In genomic region chr7:142398052-142398451, GRCm38 (mm10) we compare ENCODE assay signal across 10 mouse cellular contexts. TPM values are rescaled to one million over a fixed set of nuclear protein-coding genes. Genes with fewer than 3 reads are reported as not detected.
DNase-seq lines count a peak whose midpoint lies in the region; ATAC-seq and TF ChIP-seq lines count a peak whose summit lies in the region.
"Had no signal": no experiment of that assay in that cellular context is flagged by ENCODE, and none has a peak within 500 bp of the region (broad histone marks: within the 10 kb centered on the region; RNA-seq: fewer than 3 reads in every experiment).

No protein-coding gene starts in this region.

- 38% methylated on average over 2 of the region's 2 CpGs for WGBS in lung, embryonic 14.5 days
- 47% methylated on average over 2 of the region's 2 CpGs for WGBS in liver, embryonic 11.5 days
- 57% methylated on average over 2 of the region's 2 CpGs for WGBS in stomach, postnatal 0 days
- WGBS in hindbrain, embryonic 10.5 days: 66% methylated on average over 2 of the region's 2 CpGs

- H3K4me3 ChIP-seq in lung, embryonic 14.5 days (ENCODE audit: low read depth, low read length): no peak overlapping the region
- H3K4me3 ChIP-seq in liver, embryonic 11.5 days (ENCODE audit: low read depth, low read length): no peak overlapping the region
- no peak overlapping the region for H3K4me3 ChIP-seq in stomach, postnatal 0 days (ENCODE audit: low read depth, low read length)
- H3K4me3 ChIP-seq in hindbrain, embryonic 10.5 days: no peak overlapping the region

- no peak overlapping the region for H3K9ac ChIP-seq in lung, embryonic 14.5 days
- H3K9ac ChIP-seq in liver, embryonic 11.5 days (ENCODE audit: low read depth, low read length): no peak overlapping the region
- H3K9ac ChIP-seq in stomach, postnatal 0 days (ENCODE audit: low read length): no peak overlapping the region

- TF ChIP-seq CTCF in lung, embryonic 14.5 days (IDR thresholded peaks at IDR 0.05; ENCODE audit: low read depth): no peak
- no peak for TF ChIP-seq CTCF in stomach, postnatal 0 days (IDR thresholded peaks at IDR 0.05; ENCODE audit: low read depth)

- no peaks in the 10 kb centered on the region for H3K27me3 ChIP-seq in lung, embryonic 14.5 days (ENCODE audit: insufficient read depth, low read length)
- no peaks in the 10 kb centered on the region for H3K27me3 ChIP-seq in liver, embryonic 11.5 days (replicated peaks; ENCODE audit: control insufficient read depth, insufficient read depth, low read length)
- no peaks in the 10 kb centered on the region for H3K27me3 ChIP-seq in stomach, postnatal 0 days (ENCODE audit: control insufficient read depth, insufficient read depth, low read length)
- H3K27me3 ChIP-seq in hindbrain, embryonic 10.5 days (ENCODE audit: insufficient read depth, poor library complexity, severe bottlenecking): 0 out of 2 replicates have a peak, but pooled peaks cover 3% of the 10 kb centered on the region

- H3K4me1 ChIP-seq in lung, embryonic 14.5 days (ENCODE audit: insufficient read depth): no peaks in the 10 kb centered on the region
- peaks cover 36% of the 10 kb centered on the region for H3K4me1 ChIP-seq in liver, embryonic 11.5 days (replicated peaks; ENCODE audit: control insufficient read depth, insufficient read depth, low read length)
- H3K4me1 ChIP-seq in stomach, postnatal 0 days (replicated peaks; ENCODE audit: control insufficient read depth, insufficient read depth): no peaks in the 10 kb centered on the region
- H3K4me1 ChIP-seq in hindbrain, embryonic 10.5 days (replicated peaks): peaks cover 15% of the 10 kb centered on the region; the same call in 1 of the 2 replicates

- no peak for TF ChIP-seq EP300 in stomach, postnatal 0 days (optimal IDR thresholded peaks at IDR 0.05)

- no peak overlapping the region for H3K27ac ChIP-seq in lung, embryonic 14.5 days (ENCODE audit: low read depth)
- H3K27ac ChIP-seq in liver, embryonic 11.5 days (ENCODE audit: low read depth, low read length): 0 out of 2 replicates have a peak overlapping the region, but pooled peaks have one; percentile 9
- H3K27ac ChIP-seq in stomach, postnatal 0 days (replicated peaks): peak overlapping the region; percentile 49; the same call in 1 of the 2 replicates
- H3K27ac ChIP-seq in hindbrain, embryonic 10.5 days: no peak overlapping the region

- H3K9me3 ChIP-seq in lung, embryonic 14.5 days (ENCODE audit: low read depth, low read length): no peaks in the 10 kb centered on the region
- no peaks in the 10 kb centered on the region for H3K9me3 ChIP-seq in liver, embryonic 11.5 days (ENCODE audit: control insufficient read depth, low read length)
- H3K9me3 ChIP-seq in stomach, postnatal 0 days (ENCODE audit: control insufficient read depth, low read length): no peaks in the 10 kb centered on the region
- no peaks in the 10 kb centered on the region for H3K9me3 ChIP-seq in hindbrain, embryonic 10.5 days

- no peaks in the 10 kb centered on the region for H3K36me3 ChIP-seq in lung, embryonic 14.5 days (ENCODE audit: insufficient read depth)
- no peaks in the 10 kb centered on the region for H3K36me3 ChIP-seq in liver, embryonic 11.5 days (ENCODE audit: control insufficient read depth, insufficient read depth, low read length)
- H3K36me3 ChIP-seq in stomach, postnatal 0 days (ENCODE audit: control insufficient read depth, insufficient read depth, low read length): no peaks in the 10 kb centered on the region
- no peaks in the 10 kb centered on the region for H3K36me3 ChIP-seq in hindbrain, embryonic 10.5 days

- no peak overlapping the region for H3K4me2 ChIP-seq in lung, embryonic 14.5 days
- no peak overlapping the region for H3K4me2 ChIP-seq in liver, embryonic 11.5 days
- H3K4me2 ChIP-seq in stomach, postnatal 0 days (replicated peaks; ENCODE audit: low read depth): no peak overlapping the region

- peak; percentile 44 to 75 for DNase-seq in adrenal gland, adult (ENCODE audit: inconsistent age in 2 of 2, low spot score in 1 of 2)
- no peak for DNase-seq in adrenal gland, postnatal 10 days
- DNase-seq in lung, embryonic 14.5 days: peak; percentile 25
- DNase-seq in lung, postnatal 14 days: no peak
- DNase-seq in liver, embryonic 11.5 days (ENCODE audit: low spot score): no peak
- DNase-seq in stomach, postnatal 0 days (ENCODE audit: low spot score): no peak
- DNase-seq in thymus, postnatal 10 days (ENCODE audit: low spot score in 2 of 2): no peak
- DNase-seq in hindbrain, embryonic 10.5 days (ENCODE audit: low spot score): no peak
- DNase-seq: right cerebral cortex, postnatal 14 days had no signal

- no peak for ATAC-seq in lung, embryonic 14.5 days (ENCODE audit: insufficient read depth)
- ATAC-seq in liver, embryonic 11.5 days (replicated peaks; ENCODE audit: low FRiP score): no peak
- ATAC-seq in stomach, postnatal 0 days (ENCODE audit: low FRiP score, low TSS enrichment): no peak; the same call in 1 of the 2 replicates

RNA-seq across cellular contexts. Expression of gene Ctsd, which starts 10.2 kb away (rescaled TPM):
- total RNA-seq in adrenal gland, postnatal 10 days (2021): 100 to 1,000 TPM; 603 to 610 TPM
- polyA plus RNA-seq in lung, embryonic 14.5 days (2014; fragmentation: Nextera tagmentation; extraction: Ambion mirVana): 239 and 240 TPM in 2 replicates
- polyA plus RNA-seq in liver, embryonic 11.5 days (2014; fragmentation: Nextera tagmentation; extraction: Ambion mirVana): 316 and 340 TPM in 2 replicates
- 798 and 841 TPM in 2 replicates for polyA plus RNA-seq in stomach, postnatal 0 days (2015; fragmentation: Nextera tagmentation; extraction: Ambion mirVana)
- 159 and 198 TPM in 2 replicates for polyA plus RNA-seq in hindbrain, embryonic 10.5 days (2016; fragmentation: Nextera tagmentation; extraction: Ambion mirVana)

RNA-seq across cellular contexts. Expression of gene Gm49369, which starts 15.6 kb away (rescaled TPM):
- total RNA-seq in adrenal gland, postnatal 10 days (2021): 1 to 10 TPM in 1 of 2 experiments, under 1 TPM in 1; 0.73 to 3.7 TPM
- polyA plus RNA-seq in lung, embryonic 14.5 days (2014; fragmentation: Nextera tagmentation; extraction: Ambion mirVana): 3.0 TPM in 1 of 2 replicates, not detected in the other
- polyA plus RNA-seq in liver, embryonic 11.5 days (2014; fragmentation: Nextera tagmentation; extraction: Ambion mirVana): not detected in 2 replicates
- polyA plus RNA-seq in stomach, postnatal 0 days (2015; fragmentation: Nextera tagmentation; extraction: Ambion mirVana): 0.80 and 0.81 TPM in 2 replicates
- polyA plus RNA-seq in hindbrain, embryonic 10.5 days (2016; fragmentation: Nextera tagmentation; extraction: Ambion mirVana): 1.5 TPM in 1 of 2 replicates, not detected in the other
- polyA plus RNA-seq: hindbrain, embryonic 11.5 days had no signal

RNA-seq across cellular contexts. Expression of gene Ifitm10, which starts 24.5 kb away (rescaled TPM):
- total RNA-seq in adrenal gland, postnatal 10 days (2021): 1 to 10 TPM; 3.5 to 3.6 TPM
- 3.4 and 4.0 TPM in 2 replicates for polyA plus RNA-seq in lung, embryonic 14.5 days (2014; fragmentation: Nextera tagmentation; extraction: Ambion mirVana)
- 1.8 and 2.4 TPM in 2 replicates for polyA plus RNA-seq in liver, embryonic 11.5 days (2014; fragmentation: Nextera tagmentation; extraction: Ambion mirVana)
- 9.9 and 12.0 TPM in 2 replicates for polyA plus RNA-seq in stomach, postnatal 0 days (2015; fragmentation: Nextera tagmentation; extraction: Ambion mirVana)
- 0.63 and 1.1 TPM in 2 replicates for polyA plus RNA-seq in hindbrain, embryonic 10.5 days (2016; fragmentation: Nextera tagmentation; extraction: Ambion mirVana)

RNA-seq across cellular contexts. Expression of gene Syt8, which starts 36.6 kb away (rescaled TPM):
- total RNA-seq in adrenal gland, postnatal 10 days (2021): not detected
- not detected in 2 replicates for polyA plus RNA-seq in lung, embryonic 14.5 days (2014; fragmentation: Nextera tagmentation; extraction: Ambion mirVana)
- 0.41 and 0.42 TPM in 2 replicates for polyA plus RNA-seq in liver, embryonic 11.5 days (2014; fragmentation: Nextera tagmentation; extraction: Ambion mirVana)
- polyA plus RNA-seq in stomach, postnatal 0 days (2015; fragmentation: Nextera tagmentation; extraction: Ambion mirVana): 70.7 and 78.9 TPM in 2 replicates
- polyA plus RNA-seq in hindbrain, embryonic 10.5 days (2016; fragmentation: Nextera tagmentation; extraction: Ambion mirVana): not detected in 2 replicates
- polyA plus RNA-seq: hindbrain, embryonic 11.5 days had no signal

RNA-seq across cellular contexts. Expression of gene Tnni2, which starts 43.6 kb away (rescaled TPM):
- 100 to 1,000 TPM; 196 to 793 TPM for total RNA-seq in adrenal gland, postnatal 10 days (2021)
- polyA plus RNA-seq in lung, embryonic 14.5 days (2014; fragmentation: Nextera tagmentation; extraction: Ambion mirVana): 0.86 and 1.6 TPM in 2 replicates
- 1.9 and 3.7 TPM in 2 replicates for polyA plus RNA-seq in liver, embryonic 11.5 days (2014; fragmentation: Nextera tagmentation; extraction: Ambion mirVana)
- 19.1 and 19.6 TPM in 2 replicates for polyA plus RNA-seq in stomach, postnatal 0 days (2015; fragmentation: Nextera tagmentation; extraction: Ambion mirVana)
- 1.2 and 1.3 TPM in 2 replicates for polyA plus RNA-seq in hindbrain, embryonic 10.5 days (2016; fragmentation: Nextera tagmentation; extraction: Ambion mirVana)

Comparison
In these comparisons a context has a peak if more than half of its experiments do, and no peak if none do; other contexts are left out.
1. DNase-seq: peak in adrenal gland, adult (2 of 2) and lung, embryonic 14.5 days (single experiment); none in adrenal gland, postnatal 10 days (single experiment), lung, postnatal 14 days (single experiment), liver, embryonic 11.5 days (single experiment), stomach, postnatal 0 days (single experiment), thymus, postnatal 10 days (0 of 2) and hindbrain, embryonic 10.5 days (single experiment).
2. H3K27ac ChIP-seq: peak in liver, embryonic 11.5 days (single experiment) and stomach, postnatal 0 days (single experiment); none in lung, embryonic 14.5 days (single experiment) and hindbrain, embryonic 10.5 days (single experiment).